Mouse (Mus musculus): ENCODE data around the gene Ly6c1.
A peak's percentile ranks its signal among the peaks of the same experiment; 100 is the strongest.

- TF ChIP-seq POLR2A (IDR thresholded peaks at IDR 0.05; ENCODE audit: borderline replicate concordance, extremely low read depth, low read depth, low read length): no peak
- TF ChIP-seq CTCF (IDR thresholded peaks at IDR 0.05; ENCODE audit: insufficient read depth, low read length): peak; percentile 87
Observed at GRCm38 (mm10) chr15:75060505-75060904, 11.9 kb upstream of the Ly6c1 start.

Measured in lung, adult 2 months (tissue).